28 mouse cellular contexts compared by ENCODE assay signal in the genomic region with DNA sequence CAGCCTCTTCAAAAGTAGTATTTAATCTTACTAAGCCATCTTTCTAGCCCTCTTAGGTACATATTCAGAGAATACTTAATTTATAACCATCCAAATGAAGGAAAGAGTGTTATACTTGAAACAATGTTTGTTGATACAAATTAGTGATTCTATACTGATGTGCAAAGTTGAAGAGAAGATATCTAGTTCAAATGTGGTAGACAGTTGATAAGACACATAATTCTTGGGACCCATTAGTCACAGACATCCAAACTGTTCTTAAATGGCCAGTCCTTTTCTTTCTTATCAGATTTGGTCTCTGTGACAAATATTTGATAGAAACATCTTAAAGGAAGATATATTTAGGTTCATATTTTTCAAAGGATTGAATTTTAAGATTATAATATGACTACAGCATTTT.
"Had no signal": no experiment of that assay in that cellular context is flagged by ENCODE, and none has a peak within 500 bp of the region (broad histone marks: within the 10 kb centered on the region; RNA-seq: fewer than 3 reads in every experiment).

No protein-coding gene starts in this region.

- H3K9ac ChIP-seq: limb, embryonic 12.5 days; limb, embryonic 13.5 days; limb, embryonic 15.5 days; liver, embryonic 12.5 days; liver, embryonic 13.5 days; liver, embryonic 14.5 days; liver, embryonic 15.5 days; liver, postnatal 0 days; lung, embryonic 14.5 days; lung, embryonic 15.5 days; midbrain, embryonic 12.5 days; midbrain, embryonic 13.5 days; midbrain, embryonic 15.5 days; neural tube, embryonic 12.5 days had no signal

- H3K27ac ChIP-seq: limb, embryonic 10.5 days; limb, embryonic 12.5 days; limb, embryonic 13.5 days; limb, embryonic 15.5 days; liver, embryonic 12.5 days; liver, embryonic 13.5 days; liver, embryonic 14.5 days; liver, embryonic 15.5 days; lung, embryonic 15.5 days; macrophage; midbrain, embryonic 10.5 days; midbrain, embryonic 12.5 days; midbrain, embryonic 13.5 days; midbrain, embryonic 15.5 days; neural tube, embryonic 12.5 days had no signal

- H3K4me3 ChIP-seq: limb, embryonic 10.5 days; limb, embryonic 12.5 days; limb, embryonic 13.5 days; limb, embryonic 15.5 days; liver, embryonic 12.5 days; liver, embryonic 13.5 days; liver, embryonic 15.5 days; lung, embryonic 15.5 days; megakaryocyte, embryonic 14.5 days; midbrain, embryonic 10.5 days; midbrain, embryonic 12.5 days; midbrain, embryonic 13.5 days; midbrain, embryonic 15.5 days; myocyte; neural tube, embryonic 12.5 days had no signal

- H3K9me3 ChIP-seq: limb, embryonic 10.5 days; limb, embryonic 12.5 days; limb, embryonic 13.5 days; limb, embryonic 15.5 days; liver, embryonic 12.5 days; liver, embryonic 13.5 days; liver, embryonic 15.5 days; lung, embryonic 15.5 days; megakaryocyte, embryonic 14.5 days; midbrain, embryonic 10.5 days; midbrain, embryonic 12.5 days; midbrain, embryonic 13.5 days; midbrain, embryonic 15.5 days; neural tube, embryonic 12.5 days had no signal

- H3K27me3 ChIP-seq: limb, embryonic 12.5 days; limb, embryonic 13.5 days; limb, embryonic 15.5 days; liver, embryonic 12.5 days; liver, embryonic 13.5 days; liver, embryonic 15.5 days; lung, embryonic 15.5 days; megakaryocyte, embryonic 14.5 days; midbrain, embryonic 12.5 days; midbrain, embryonic 13.5 days; midbrain, embryonic 15.5 days; neural tube, embryonic 12.5 days had no signal

- H3K36me3 ChIP-seq: limb, embryonic 10.5 days; limb, embryonic 12.5 days; limb, embryonic 13.5 days; limb, embryonic 15.5 days; liver, embryonic 12.5 days; liver, embryonic 13.5 days; liver, embryonic 15.5 days; lung, embryonic 15.5 days; midbrain, embryonic 10.5 days; midbrain, embryonic 12.5 days; midbrain, embryonic 13.5 days; midbrain, embryonic 15.5 days; neural tube, embryonic 12.5 days had no signal

- H3K4me1 ChIP-seq: limb, embryonic 12.5 days; limb, embryonic 15.5 days; liver, embryonic 12.5 days; liver, embryonic 13.5 days; liver, embryonic 15.5 days; lung, embryonic 15.5 days; megakaryocyte, embryonic 14.5 days; midbrain, embryonic 10.5 days; midbrain, embryonic 12.5 days; midbrain, embryonic 13.5 days; midbrain, embryonic 15.5 days; neural tube, embryonic 12.5 days had no signal

- DNase-seq: left cerebral cortex, postnatal 4 days; liver; liver, embryonic 13.5 days; liver, postnatal 0 days; lung, adult 18-20 months; lung, adult 2 months; lung, embryonic 14.5 days; lung, postnatal 10 days; lung, postnatal 14 days; lung, postnatal 36 days; lung, postnatal 4 days; midbrain, embryonic 14.5 days had no signal
